ENCODE assay signal across 8 mouse cellular contexts in the genomic region with DNA sequence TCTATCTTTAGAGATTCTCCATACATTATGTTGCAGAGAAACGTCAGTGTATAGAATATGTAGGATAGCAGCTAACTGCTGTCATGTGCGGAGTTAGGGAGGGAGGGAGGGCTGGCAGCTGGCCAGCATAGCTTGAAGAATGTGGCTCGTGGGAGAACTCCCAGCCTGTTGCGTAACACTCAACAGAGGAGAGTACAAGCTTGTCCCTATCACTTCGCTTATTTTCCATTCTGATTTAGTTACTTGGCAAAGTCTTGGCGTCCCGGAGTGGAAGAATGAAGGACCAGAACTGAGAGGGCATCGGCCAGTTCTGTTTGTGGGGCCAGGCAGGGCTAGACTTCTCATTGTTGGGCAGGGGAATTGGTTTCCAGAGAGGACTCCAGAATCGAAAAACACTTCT. TPM values are rescaled to one million over a fixed set of nuclear protein-coding genes. Genes with fewer than 3 reads are reported as not detected.
DNase-seq lines count a peak whose midpoint lies in the region; ATAC-seq lines count a peak whose summit lies in the region.

No protein-coding gene starts in this region.

- no peak overlapping the region for H3K4me2 ChIP-seq in midbrain, embryonic 13.5 days (replicated peaks)
- peak overlapping the region; percentile 51 for H3K4me2 ChIP-seq in embryonic facial prominence, embryonic 14.5 days (ENCODE audit: low read depth, low read length)
- H3K4me2 ChIP-seq in heart, embryonic 16.5 days (ENCODE audit: low read depth, low read length), result peak overlapping the region; percentile 61

- no peaks in the 10 kb centered on the region for H3K9me3 ChIP-seq in midbrain, embryonic 13.5 days
- no peaks in the 10 kb centered on the region for H3K9me3 ChIP-seq in midbrain, embryonic 10.5 days (replicated peaks)
- H3K9me3 ChIP-seq in embryonic facial prominence, embryonic 14.5 days (ENCODE audit: control insufficient read depth, low read length), result no peaks in the 10 kb centered on the region
- no peaks in the 10 kb centered on the region for H3K9me3 ChIP-seq in heart, embryonic 16.5 days (replicated peaks; ENCODE audit: control insufficient read depth, low read length)

- 41% methylated on average over 9 of the region's 9 CpGs for WGBS in midbrain, embryonic 13.5 days
- WGBS in midbrain, embryonic 10.5 days, result 80% methylated on average over 9 of the region's 9 CpGs
- 16% methylated on average over 9 of the region's 9 CpGs for WGBS in embryonic facial prominence, embryonic 14.5 days
- WGBS in heart, embryonic 16.5 days, result 8% methylated on average over 9 of the region's 9 CpGs

- no peak overlapping the region for H3K9ac ChIP-seq in midbrain, embryonic 13.5 days (replicated peaks)
- H3K9ac ChIP-seq in embryonic facial prominence, embryonic 14.5 days (ENCODE audit: low read depth, low read length), result 0 out of 2 replicates have a peak overlapping the region, but pooled peaks have one; percentile 45
- peak overlapping the region; percentile 60 for H3K9ac ChIP-seq in heart, embryonic 16.5 days (ENCODE audit: low read length)

- DNase-seq in midbrain, embryonic 10.5 days (ENCODE audit: low spot score), result no peak
- DNase-seq in embryonic facial prominence, embryonic 14.5 days (ENCODE audit: low spot score), result peak; percentile 96
- DNase-seq in kidney, postnatal 36 days, result peak; percentile 81 to 91
- DNase-seq in lung, adult 18-20 months, result peak; percentile 75 to 81
- DNase-seq in right cerebral cortex, postnatal 10 days (ENCODE audit: low spot score in 2 of 2), result peak; percentile 75 to 85
- DNase-seq in thymus, postnatal 25 days, result no peak

- 0 out of 2 replicates have a peak overlapping the region, but pooled peaks have one; percentile 44 for H3K27ac ChIP-seq in midbrain, embryonic 13.5 days
- no peak overlapping the region for H3K27ac ChIP-seq in midbrain, embryonic 10.5 days (replicated peaks)
- peak overlapping the region; percentile 86 for H3K27ac ChIP-seq in embryonic facial prominence, embryonic 14.5 days (replicated peaks; ENCODE audit: low read depth, low read length)
- H3K27ac ChIP-seq in heart, embryonic 16.5 days (ENCODE audit: low read length), result peak overlapping the region; percentile 81

- peaks cover 44% of the 10 kb centered on the region for H3K4me1 ChIP-seq in midbrain, embryonic 13.5 days (replicated peaks)
- H3K4me1 ChIP-seq in midbrain, embryonic 10.5 days, result peaks cover 11% of the 10 kb centered on the region; the same call in 1 of the 2 replicates
- H3K4me1 ChIP-seq in embryonic facial prominence, embryonic 14.5 days (ENCODE audit: control insufficient read depth, insufficient read depth, low read length), result peaks cover 19% of the 10 kb centered on the region
- peaks cover 30% of the 10 kb centered on the region for H3K4me1 ChIP-seq in heart, embryonic 16.5 days (ENCODE audit: control insufficient read depth, insufficient read depth, low read length)

- no peaks in the 10 kb centered on the region for H3K36me3 ChIP-seq in midbrain, embryonic 13.5 days
- H3K36me3 ChIP-seq in midbrain, embryonic 10.5 days, result no peaks in the 10 kb centered on the region; the same call in 1 of the 2 replicates
- no peaks in the 10 kb centered on the region for H3K36me3 ChIP-seq in embryonic facial prominence, embryonic 14.5 days (ENCODE audit: control insufficient read depth, insufficient read depth, low read length)
- peaks cover 3% of the 10 kb centered on the region; the same call in 1 of the 2 replicates for H3K36me3 ChIP-seq in heart, embryonic 16.5 days (ENCODE audit: control insufficient read depth, insufficient read depth)

- no peak overlapping the region for H3K4me3 ChIP-seq in midbrain, embryonic 13.5 days (replicated peaks)
- no peak overlapping the region for H3K4me3 ChIP-seq in midbrain, embryonic 10.5 days
- peak overlapping the region; percentile 14; the same call in 1 of the 2 replicates for H3K4me3 ChIP-seq in embryonic facial prominence, embryonic 14.5 days (ENCODE audit: low read depth, low read length)
- H3K4me3 ChIP-seq in heart, embryonic 16.5 days (ENCODE audit: low read length), result peak overlapping the region; percentile 40

- no peak for ATAC-seq in midbrain, embryonic 13.5 days
- peak; percentile 83 for ATAC-seq in embryonic facial prominence, embryonic 14.5 days (ENCODE audit: low read depth)
- ATAC-seq in heart, embryonic 16.5 days (replicated peaks; ENCODE audit: extremely low read depth, insufficient read depth, low FRiP score), result peak; percentile 78

- H3K27me3 ChIP-seq in midbrain, embryonic 13.5 days, result no peaks in the 10 kb centered on the region
- no peaks in the 10 kb centered on the region for H3K27me3 ChIP-seq in midbrain, embryonic 10.5 days (ENCODE audit: low read depth, poor library complexity, severe bottlenecking)
- no peaks in the 10 kb centered on the region for H3K27me3 ChIP-seq in embryonic facial prominence, embryonic 14.5 days (replicated peaks; ENCODE audit: control insufficient read depth, insufficient read depth, low read length)
- no peaks in the 10 kb centered on the region for H3K27me3 ChIP-seq in heart, embryonic 16.5 days (ENCODE audit: control insufficient read depth, insufficient read depth, low read length)

RNA-seq across cellular contexts. Expression of a gene that starts 6.6 kb away (rescaled TPM):
- not detected in 2 replicates for polyA plus RNA-seq in midbrain, embryonic 13.5 days (2015; fragmentation: Nextera tagmentation; extraction: Ambion mirVana)
- polyA plus RNA-seq in midbrain, embryonic 10.5 days (2016; fragmentation: Nextera tagmentation; extraction: Ambion mirVana), result 2.1 and 4.3 TPM in 2 replicates
- polyA plus RNA-seq in embryonic facial prominence, embryonic 14.5 days (2014; fragmentation: Nextera tagmentation; extraction: Ambion mirVana), result 6.4 TPM in 1 of 2 replicates, not detected in the other
- 3.5 TPM in 1 of 2 replicates, not detected in the other for polyA plus RNA-seq in heart, embryonic 16.5 days (2015; fragmentation: Nextera tagmentation; extraction: Ambion mirVana)

RNA-seq across cellular contexts. Expression of a gene that starts 25.4 kb away (rescaled TPM):
- polyA plus RNA-seq in midbrain, embryonic 13.5 days (2015; fragmentation: Nextera tagmentation; extraction: Ambion mirVana), result 42.6 and 46.8 TPM in 2 replicates
- 44.4 and 45.0 TPM in 2 replicates for polyA plus RNA-seq in midbrain, embryonic 10.5 days (2016; fragmentation: Nextera tagmentation; extraction: Ambion mirVana)
- polyA plus RNA-seq in embryonic facial prominence, embryonic 14.5 days (2014; fragmentation: Nextera tagmentation; extraction: Ambion mirVana), result 38.8 and 40.2 TPM in 2 replicates
- 25.5 and 28.0 TPM in 2 replicates for polyA plus RNA-seq in heart, embryonic 16.5 days (2015; fragmentation: Nextera tagmentation; extraction: Ambion mirVana)

RNA-seq across cellular contexts. Expression of a gene that starts 54.6 kb away (rescaled TPM):
- 32.4 and 50.7 TPM in 2 replicates for polyA plus RNA-seq in midbrain, embryonic 13.5 days (2015; fragmentation: Nextera tagmentation; extraction: Ambion mirVana)
- 19.7 and 28.5 TPM in 2 replicates for polyA plus RNA-seq in midbrain, embryonic 10.5 days (2016; fragmentation: Nextera tagmentation; extraction: Ambion mirVana)
- 36.0 and 36.6 TPM in 2 replicates for polyA plus RNA-seq in embryonic facial prominence, embryonic 14.5 days (2014; fragmentation: Nextera tagmentation; extraction: Ambion mirVana)
- polyA plus RNA-seq in heart, embryonic 16.5 days (2015; fragmentation: Nextera tagmentation; extraction: Ambion mirVana), result 28.7 and 40.7 TPM in 2 replicates

Comparison
In these comparisons a context has a peak if more than half of its experiments do, and no peak if none do; other contexts are left out.
1. H3K4me3 ChIP-seq: peak in embryonic facial prominence, embryonic 14.5 days (single experiment) and heart, embryonic 16.5 days (single experiment); none in midbrain, embryonic 13.5 days (single experiment) and midbrain, embryonic 10.5 days (single experiment).
2. DNase-seq: peak in embryonic facial prominence, embryonic 14.5 days (single experiment), kidney, postnatal 36 days (2 of 2), lung, adult 18-20 months (2 of 2) and right cerebral cortex, postnatal 10 days (2 of 2); none in midbrain, embryonic 10.5 days (single experiment) and thymus, postnatal 25 days (single experiment).